Mouse (Mus musculus): Measurements from ENCODE around the gene Tnr.

- no peak for TF ChIP-seq CTCF (IDR thresholded peaks at IDR 0.05; ENCODE audit: extremely low read depth, insufficient read depth, insufficient read length, insufficient replicate concordance)
- no peak for TF ChIP-seq POLR2A (IDR thresholded peaks at IDR 0.05; ENCODE audit: low read depth, low read length)
Observed at GRCm38 (mm10) chr1:159914726-159915125, 391.2 kb downstream of the Tnr start.
